Mouse (Mus musculus) intestine, embryonic 16.5 days (tissue): ENCODE results near the gene Il18. TPM values are rescaled to one million over a fixed set of nuclear protein-coding genes. Genes with fewer than 3 reads are reported as not detected.

ENCODE experiments used
- ATAC-seq: fragments of 200-750 bp; cut with Nextera tagmentation; 2 replicates; pipeline ENCODE4 v1.8.0; 2017; ENCODE audit warnings: moderate TSS enrichment, moderate library complexity
- H3K27ac ChIP-seq: fragments of 300-500 bp; sonication (generic); 2 replicates; pipeline ENCODE4 v1.5.1; 2014; ENCODE audit warnings: mild to moderate bottlenecking, low read length
- H3K27me3 ChIP-seq: fragments of 300-500 bp; sonication (generic); replicated peaks from 2 replicates; pipeline ENCODE4 v1.6.1; 2014; ENCODE audit warnings: low read length, control low read depth, mixed read lengths; ENCODE audit not compliant: control insufficient read depth, insufficient read depth
- H3K36me3 ChIP-seq: fragments of 300-500 bp; sonication (generic); 2 replicates; pipeline ENCODE4 v1.6.1; 2014; ENCODE audit warnings: low read length, control low read depth; ENCODE audit not compliant: control insufficient read depth, insufficient read depth
- H3K4me1 ChIP-seq: fragments of 300-500 bp; sonication (generic); 2 replicates; pipeline ENCODE4 v1.6.1; 2014; ENCODE audit warnings: low read length, control low read depth, mixed read lengths; ENCODE audit not compliant: control insufficient read depth, insufficient read depth
- H3K4me2 ChIP-seq: fragments of 300-500 bp; sonication (generic); 2 replicates; pipeline ENCODE4 v1.6.1; 2014; ENCODE audit warnings: low read depth, low read length, control low read depth
- H3K4me3 ChIP-seq: fragments of 300-500 bp; sonication (generic); 2 replicates; pipeline ENCODE4 v1.5.1; 2014; ENCODE audit warnings: mild to moderate bottlenecking, low read length
- H3K9ac ChIP-seq: fragments of 300-500 bp; sonication (generic); 2 replicates; pipeline ENCODE4 v1.6.1; 2014; ENCODE audit warnings: low read depth, low read length
- H3K9me3 ChIP-seq: fragments of 300-500 bp; sonication (generic); 2 replicates; pipeline ENCODE4 v1.6.1; 2016; ENCODE audit warnings: low read length, control low read depth; ENCODE audit not compliant: control insufficient read depth
- WGBS: fragments of 180-500 bp; shearing (Covaris S2); extraction: QIAGEN DNeasy Blood & Tissue Kit; methylation state at CpG from one replicate; pipeline ENCODE4 v1.1.7; 2014; 5-methylcytosine and 5-hydroxymethylcytosine counted together
- polyA plus RNA-seq: library from polyadenylated mRNA; unstranded; fragments of >200 nt; fragmentation: Nextera tagmentation; extraction: Ambion mirVana; gene quantifications from 2 replicates; pipeline ENCODE4 v1.2.1, GENCODE M21; 2015

The Il18 gene
- polyA plus RNA-seq, 1 experiment from 2014 or later = 23.3 TPM

- Histone ChIP-seq H3K4me1 (peaks cover 8% of the 10 kb centered on the region), H3K27ac (no peak overlapping the region), H3K27me3 (no peaks in the 10 kb centered on the region), H3K9me3 (no peaks in the 10 kb centered on the region), H3K9ac (no peak overlapping the region), H3K36me3 (no peaks in the 10 kb centered on the region), H3K4me2 (no peak overlapping the region), H3K4me3 (no peak overlapping the region)
- ATAC-seq = no peak
- 66% methylated on average over 5 of the region's 5 CpGs for WGBS
Measured at GRCm38 (mm10) chr9:50525585-50525984, 29.0 kb upstream of the Il18 start.

- 29% methylated on average over 7 of the region's 7 CpGs for WGBS
- H3K4me3 ChIP-seq = peak overlapping the region; percentile 83
- peak; percentile 9; the same call in 1 of the 2 replicates for ATAC-seq
- no peaks in the 10 kb centered on the region for H3K27me3 ChIP-seq
- peak overlapping the region; percentile 84; the same call in 1 of the 2 replicates for H3K27ac ChIP-seq
- no peaks in the 10 kb centered on the region for H3K36me3 ChIP-seq
- peak overlapping the region; percentile 84 for H3K9ac ChIP-seq
- peaks cover 8% of the 10 kb centered on the region for H3K4me1 ChIP-seq
- no peaks in the 10 kb centered on the region for H3K9me3 ChIP-seq
- peak overlapping the region; percentile 79 for H3K4me2 ChIP-seq
Measured at GRCm38 (mm10) chr9:50527860-50528259, 26.8 kb upstream of the Il18 start.

- H3K4me3 ChIP-seq = peak within 1 kb of the TSS; percentile 83
- peak within 1 kb of the TSS; percentile 84 for H3K27ac ChIP-seq
- no peaks in the 10 kb centered on the region for H3K27me3 ChIP-seq
- WGBS = under 1% methylated on average over 54 of the region's 54 CpGs
- H3K4me1 ChIP-seq = peaks cover 8% of the 10 kb centered on the region
- peak; percentile 99 for ATAC-seq
- no peaks in the 10 kb centered on the region for H3K9me3 ChIP-seq
- H3K36me3 ChIP-seq = no peaks in the 10 kb centered on the region
- peak within 1 kb of the TSS; percentile 84 for H3K9ac ChIP-seq
- peak within 1 kb of the TSS; percentile 79 for H3K4me2 ChIP-seq
Measured at GRCm38 (mm10) chr9:50528293-50528892, 26.2 kb upstream of the Il18 start, which contains the start of gene Pts. Gene Pts, minus strand, starts transcription at chr9:50528724.

GRCm38 (mm10) chr9:50530890-50531289 lies 23.7 kb upstream of the Il18 start:
- no peak for ATAC-seq
- Histone ChIP-seq H3K4me2 (no peak overlapping the region), H3K9ac (no peak overlapping the region), H3K9me3 (peaks cover 3% of the 10 kb centered on the region; the same call in 1 of the 2 replicates), H3K36me3 (no peaks in the 10 kb centered on the region), H3K4me1 (peaks cover 10% of the 10 kb centered on the region), H3K4me3 (no peak overlapping the region), H3K27ac (no peak overlapping the region), H3K27me3 (no peaks in the 10 kb centered on the region)
- 26% methylated on average over 2 of the region's 2 CpGs for WGBS

GRCm38 (mm10) chr9:50533328-50533727 lies 21.3 kb upstream of the Il18 start:
- H3K9me3 ChIP-seq = peaks cover 3% of the 10 kb centered on the region; the same call in 1 of the 2 replicates
- ATAC-seq = no peak
- peaks cover 5% of the 10 kb centered on the region; the same call in 1 of the 2 replicates for H3K4me1 ChIP-seq
- H3K4me3 ChIP-seq = no peak overlapping the region
- H3K9ac ChIP-seq = no peak overlapping the region
- no peaks in the 10 kb centered on the region for H3K36me3 ChIP-seq
- H3K4me2 ChIP-seq = no peak overlapping the region
- H3K27ac ChIP-seq = peak overlapping the region; percentile 59
- H3K27me3 ChIP-seq = no peaks in the 10 kb centered on the region
- 73% methylated on average over 11 of the region's 11 CpGs for WGBS

- H3K4me2 ChIP-seq = no peak overlapping the region
- H3K36me3 ChIP-seq = no peaks in the 10 kb centered on the region
- no peaks in the 10 kb centered on the region for H3K27me3 ChIP-seq
- H3K4me1 ChIP-seq = peaks cover 5% of the 10 kb centered on the region; the same call in 1 of the 2 replicates
- no peak for ATAC-seq
- 74% methylated on average over 3 of the region's 3 CpGs for WGBS
- H3K27ac ChIP-seq = peak overlapping the region; percentile 59
- H3K9ac ChIP-seq = no peak overlapping the region
- no peak overlapping the region for H3K4me3 ChIP-seq
- peaks cover 3% of the 10 kb centered on the region; the same call in 1 of the 2 replicates for H3K9me3 ChIP-seq
Measured at GRCm38 (mm10) chr9:50533791-50534190, 20.8 kb upstream of the Il18 start.

GRCm38 (mm10) chr9:50535930-50536329 lies 18.7 kb upstream of the Il18 start:
- no peaks in the 10 kb centered on the region for H3K27me3 ChIP-seq
- no peak overlapping the region for H3K4me3 ChIP-seq
- peak; percentile 36; the same call in 1 of the 2 replicates for ATAC-seq
- H3K4me1 ChIP-seq = peaks cover 5% of the 10 kb centered on the region; the same call in 1 of the 2 replicates
- no peaks in the 10 kb centered on the region for H3K36me3 ChIP-seq
- peaks cover 3% of the 10 kb centered on the region; the same call in 1 of the 2 replicates for H3K9me3 ChIP-seq
- no peak overlapping the region for H3K4me2 ChIP-seq
- 62% methylated on average over 5 of the region's 5 CpGs for WGBS
- peak overlapping the region; percentile 10; the same call in 1 of the 2 replicates for H3K27ac ChIP-seq
- no peak overlapping the region for H3K9ac ChIP-seq

GRCm38 (mm10) chr9:50536603-50537135 lies 18.0 kb upstream of the Il18 start:
- 56% methylated on average over 7 of the region's 7 CpGs for whole genome bisulfite sequencing
- no peak overlapping the region for H3K4me3 ChIP-seq
- no peaks in the 10 kb centered on the region for H3K27me3 ChIP-seq
- peaks cover 3% of the 10 kb centered on the region; the same call in 1 of the 2 replicates for H3K9me3 ChIP-seq
- no peak overlapping the region for H3K9ac ChIP-seq
- H3K4me2 ChIP-seq = no peak overlapping the region
- peaks cover 5% of the 10 kb centered on the region; the same call in 1 of the 2 replicates for H3K4me1 ChIP-seq
- H3K27ac ChIP-seq = no peak overlapping the region
- H3K36me3 ChIP-seq = no peaks in the 10 kb centered on the region
- ATAC-seq = peak; percentile 81

GRCm38 (mm10) chr9:50537295-50537694 lies 17.3 kb upstream of the Il18 start:
- no peak for ATAC-seq
- WGBS = 62% methylated on average over 4 of the region's 4 CpGs

More at GRCm38 (mm10) chr9:50537295-50537694, 17.3 kb upstream of the Il18 start:
- Histone ChIP-seq H3K36me3 (no peaks in the 10 kb centered on the region), H3K9ac (no peak overlapping the region), H3K4me3 (no peak overlapping the region), H3K4me2 (no peak overlapping the region), H3K27ac (no peak overlapping the region), H3K27me3 (no peaks in the 10 kb centered on the region), H3K9me3 (peaks cover 3% of the 10 kb centered on the region; the same call in 1 of the 2 replicates), H3K4me1 (peaks cover 5% of the 10 kb centered on the region; the same call in 1 of the 2 replicates)
